Mouse (Mus musculus) heart, embryonic 14.5 days (tissue): ENCODE results near the gene Itgal. TPM values are rescaled to one million over a fixed set of nuclear protein-coding genes. Genes with fewer than 3 reads are reported as not detected.
A peak's percentile ranks its signal among the peaks of the same experiment; 100 is the strongest.

Experiments
- ATAC-seq: fragments of 200-750 bp; cut with Nextera tagmentation; 2 replicates; pipeline ENCODE4 v1.8.0; 2017; ENCODE audit warnings: low read depth, moderate TSS enrichment; ENCODE audit not compliant: insufficient number of reproducible peaks, insufficient read depth, low FRiP score
- H3K27ac ChIP-seq, 2 experiments: fragments of 200-500 bp in 1 of 2; fragments of 300-500 bp in 1 of 2; sonication (generic) in 1 of 2; replicated peaks in 1 of 2; 2 replicates each; pipeline ENCODE4 v1.5.1; 2012 to 2014; ENCODE audit warnings: low read depth in 2 of 2, low read length in 2 of 2, control low read depth in 1 of 2, mild to moderate bottlenecking in 1 of 2, mixed read lengths in 1 of 2; ENCODE audit not compliant: control insufficient read depth in 1 of 2, insufficient read depth in 1 of 2
- H3K27me3 ChIP-seq: fragments of 300-500 bp; sonication (generic); 2 replicates; pipeline ENCODE4 v1.6.1; 2014; ENCODE audit warnings: mild to moderate bottlenecking, low read length, control low read depth; ENCODE audit not compliant: control insufficient read depth, insufficient read depth
- H3K36me3 ChIP-seq: fragments of 300-500 bp; sonication (generic); 2 replicates; pipeline ENCODE4 v1.6.1; 2014; ENCODE audit warnings: mild to moderate bottlenecking, control low read depth, low read length, mixed read lengths; ENCODE audit not compliant: control insufficient read depth, insufficient read depth
- H3K4me1 ChIP-seq, 2 experiments: fragments of 200-500 bp in 1 of 2; fragments of 300-500 bp in 1 of 2; sonication (generic) in 1 of 2; 2 replicates each; pipeline ENCODE4 v1.6.1; 2012 to 2014; ENCODE audit warnings: low read length in 2 of 2, control low read depth in 1 of 2, mixed read lengths in 1 of 2; ENCODE audit not compliant: control insufficient read depth in 2 of 2, insufficient read depth in 2 of 2
- H3K4me2 ChIP-seq: fragments of 300-500 bp; sonication (generic); 2 replicates; pipeline ENCODE4 v1.6.1; 2014; ENCODE audit warnings: mild to moderate bottlenecking, low read length
- H3K4me3 ChIP-seq, 2 experiments: fragments of 200-500 bp in 1 of 2; fragments of 300-500 bp in 1 of 2; sonication (generic) in 1 of 2; 2 replicates each; pipeline ENCODE4 v1.5.1; 2012 to 2014; ENCODE audit warnings: low read length in 2 of 2, mild to moderate bottlenecking in 2 of 2, control low read depth in 1 of 2, low read depth in 1 of 2, moderate library complexity in 1 of 2; ENCODE audit not compliant: control insufficient read depth in 1 of 2, insufficient read depth in 1 of 2
- H3K9ac ChIP-seq: fragments of 300-500 bp; sonication (generic); 2 replicates; pipeline ENCODE4 v1.6.1; 2014; ENCODE audit warnings: mild to moderate bottlenecking, low read length
- H3K9me3 ChIP-seq: fragments of 300-500 bp; sonication (generic); 2 replicates; pipeline ENCODE4 v1.6.1; 2016; ENCODE audit warnings: low read length, control low read depth; ENCODE audit not compliant: control insufficient read depth
- WGBS: fragments of 180-500 bp; shearing (Covaris S2); extraction: QIAGEN DNeasy Blood & Tissue Kit; methylation state at CpG from one replicate; pipeline ENCODE4 v1.1.7; 2014; 5-methylcytosine and 5-hydroxymethylcytosine counted together
- polyA plus RNA-seq: library from polyadenylated mRNA; unstranded; fragments of >200 nt; fragmentation: Nextera tagmentation; extraction: Ambion mirVana; gene quantifications from 2 replicates; pipeline ENCODE4 v1.2.1, GENCODE M21; 2014

Itgal gene
- polyA plus RNA-seq, 1 experiment from 2014 or later, result 1.2 TPM

DNA sequence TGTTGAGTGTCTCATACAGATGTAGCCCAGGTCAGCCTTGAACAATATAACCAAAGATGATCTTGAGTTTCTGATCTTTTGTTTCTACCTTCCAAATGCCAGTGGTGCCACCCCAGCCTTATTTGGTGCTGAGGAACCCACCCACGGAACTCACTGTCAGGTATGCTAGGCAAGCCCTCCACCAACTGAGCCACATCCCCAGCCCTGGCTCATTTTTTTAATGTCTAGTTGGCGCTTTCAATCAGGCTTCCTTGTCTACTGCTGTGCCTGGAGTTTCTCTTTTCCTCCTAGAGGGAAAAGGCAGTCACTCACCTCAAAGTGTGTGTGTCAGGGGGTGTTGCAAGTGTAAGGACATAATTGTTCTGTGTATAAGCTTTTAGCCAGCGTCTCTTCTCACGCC, 25.0 kb upstream of the Itgal start:
- 96% methylated on average over 4 of the region's 4 CpGs for WGBS
- no peak for ATAC-seq

GRCm38 (mm10) chr7:127272566-127272965, 23.5 kb upstream of the Itgal start:
- Histone ChIP-seq H3K9ac (peak overlapping the region; percentile 88), H3K4me1 (peaks cover 11 to 15% of the 10 kb centered on the region in 2 experiments), H3K36me3 (peaks cover 11% of the 10 kb centered on the region), H3K4me3 (peak overlapping the region in 1 of 2 experiments; percentile 66; a peak in 2 of 4 replicates), H3K9me3 (peaks cover 5% of the 10 kb centered on the region; the same call in 1 of the 2 replicates), H3K27ac (no peak overlapping the region), H3K4me2 (peak overlapping the region; percentile 86), H3K27me3 (no peaks in the 10 kb centered on the region)
- no peak for ATAC-seq
- 95% methylated on average over 15 of the region's 15 CpGs for WGBS

More for the DNA sequence above, 25.0 kb upstream of the Itgal start:
- H3K4me3 ChIP-seq, result no peak overlapping the region
- no peak overlapping the region for H3K27ac ChIP-seq
- peaks cover 11% of the 10 kb centered on the region for H3K36me3 ChIP-seq
- no peak overlapping the region for H3K4me2 ChIP-seq
- H3K27me3 ChIP-seq, result no peaks in the 10 kb centered on the region
- H3K9me3 ChIP-seq, result peaks cover 5% of the 10 kb centered on the region; the same call in 1 of the 2 replicates
- no peak overlapping the region for H3K9ac ChIP-seq
- peaks cover 11 to 15% of the 10 kb centered on the region in 2 experiments for H3K4me1 ChIP-seq

- WGBS, result 11% methylated on average over 50 of the region's 50 CpGs
- Histone ChIP-seq H3K4me1 (peaks cover 11 to 15% of the 10 kb centered on the region in 2 experiments), H3K9ac (peak overlapping the region; percentile 88), H3K27me3 (no peaks in the 10 kb centered on the region), H3K36me3 (peaks cover 11% of the 10 kb centered on the region), H3K9me3 (peaks cover 4% of the 10 kb centered on the region; the same call in 1 of the 2 replicates), H3K4me2 (peak overlapping the region; percentile 86), H3K4me3 (peak overlapping the region; percentile 66 to 78), H3K27ac (peak overlapping the region; percentile 78 to 81)
- ATAC-seq, result peak; percentile 66
Measured at GRCm38 (mm10) chr7:127273118-127273923, 22.7 kb upstream of the Itgal start.

GRCm38 (mm10) chr7:127273925-127274789, 21.9 kb upstream of the Itgal start, which contains the start of gene Sephs2:
Gene Sephs2, minus strand, starts transcription at chr7:127274055.
- peak; percentile 82 for ATAC-seq

GRCm38 (mm10) chr7:127276519-127276961, 19.5 kb upstream of the Itgal start:
- Histone ChIP-seq H3K27me3 (no peaks in the 10 kb centered on the region), H3K4me2 (no peak overlapping the region), H3K4me3 (no peak overlapping the region), H3K4me1 (peaks cover 11 to 15% of the 10 kb centered on the region in 2 experiments), H3K27ac (no peak overlapping the region), H3K9me3 (no peaks in the 10 kb centered on the region), H3K36me3 (peaks cover 4% of the 10 kb centered on the region), H3K9ac (no peak overlapping the region)
- WGBS, result 70% methylated on average over 5 of the region's 5 CpGs
- ATAC-seq, result no peak

More at GRCm38 (mm10) chr7:127273925-127274789, 21.9 kb upstream of the Itgal start, which contains the start of gene Sephs2:
- no peaks in the 10 kb centered on the region for H3K27me3 ChIP-seq
- H3K36me3 ChIP-seq, result peaks cover 11% of the 10 kb centered on the region
- peaks cover 11 to 15% of the 10 kb centered on the region in 2 experiments for H3K4me1 ChIP-seq
- H3K9me3 ChIP-seq, result no peaks in the 10 kb centered on the region
- peak within 1 kb of the TSS; percentile 86 for H3K4me2 ChIP-seq
- H3K4me3 ChIP-seq, result peak within 1 kb of the TSS; percentile 66 to 78
- under 1% methylated on average over 39 of the region's 39 CpGs for WGBS
- peak within 1 kb of the TSS; percentile 88 for H3K9ac ChIP-seq
- peak within 1 kb of the TSS; percentile 78 to 81 for H3K27ac ChIP-seq

GRCm38 (mm10) chr7:127278311-127278710, 17.7 kb upstream of the Itgal start:
- Histone ChIP-seq H3K36me3 (no peaks in the 10 kb centered on the region), H3K4me1 (peaks cover 2 to 4% of the 10 kb centered on the region in 2 experiments; a peak in 2 of 4 replicates), H3K9ac (no peak overlapping the region), H3K4me3 (no peak overlapping the region), H3K4me2 (no peak overlapping the region), H3K27ac (no peak overlapping the region), H3K27me3 (no peaks in the 10 kb centered on the region), H3K9me3 (no peaks in the 10 kb centered on the region)
- no peak for ATAC-seq
- WGBS, result 31% methylated on average over 8 of the region's 8 CpGs

- ATAC-seq, result no peak
- H3K36me3 ChIP-seq, result no peaks in the 10 kb centered on the region
- H3K27ac ChIP-seq, result no peak overlapping the region
- H3K4me1 ChIP-seq, result no peaks in the 10 kb centered on the region; a peak in 1 of 4 replicates
- H3K27me3 ChIP-seq, result no peaks in the 10 kb centered on the region
- no peak overlapping the region for H3K4me2 ChIP-seq
- no peaks in the 10 kb centered on the region for H3K9me3 ChIP-seq
- WGBS, result 45% methylated on average over 3 of the region's 3 CpGs
- H3K4me3 ChIP-seq, result no peak overlapping the region
- no peak overlapping the region for H3K9ac ChIP-seq
Measured at GRCm38 (mm10) chr7:127280092-127280491, 16.0 kb upstream of the Itgal start.
